Mouse (Mus musculus) 3134 (cell line): Measurements from ENCODE around the gene Hephl1.

ENCODE experiments used
- DNase-seq: peaks from one replicate; pipeline ENCODE4 v3.0.0-alpha.2; 2011; ENCODE audit warnings: low spot score; ENCODE audit not compliant: insufficient read length; ENCODE audit errors: extremely low read depth

Hephl1 gene

GRCm38 (mm10) chr9:15064176-15064575 lies 47.7 kb downstream of the Hephl1 start:
- DNase-seq = no peak

- DNase-seq = no peak
Observed at GRCm38 (mm10) chr9:15060847-15061246, 51.1 kb downstream of the Hephl1 start.

GRCm38 (mm10) chr9:15060026-15060425 lies 51.9 kb downstream of the Hephl1 start:
- DNase-seq = no peak

GRCm38 (mm10) chr9:15045740-15046139 lies 66.2 kb downstream of the Hephl1 start:
- no peak for DNase-seq

GRCm38 (mm10) chr9:15045084-15045669 lies 66.7 kb downstream of the Hephl1 start, which contains the start of gene Panx1:
Gene Panx1, minus strand, starts transcription at chr9:15045478.
- no peak for DNase-seq

GRCm38 (mm10) chr9:15044391-15045083 lies 67.4 kb downstream of the Hephl1 start:
- DNase-seq = no peak

- no peak for DNase-seq
Observed at GRCm38 (mm10) chr9:15041556-15041955, 70.4 kb downstream of the Hephl1 start.

- no peak for DNase-seq
Observed at GRCm38 (mm10) chr9:15039848-15040247, 72.1 kb downstream of the Hephl1 start.

GRCm38 (mm10) chr9:15037704-15038103 lies 74.2 kb downstream of the Hephl1 start:
- no peak for DNase-seq

- no peak for DNase-seq
Observed at GRCm38 (mm10) chr9:15037237-15037636, 74.7 kb downstream of the Hephl1 start.

GRCm38 (mm10) chr9:15036807-15037206 lies 75.1 kb downstream of the Hephl1 start:
- no peak for DNase-seq

- DNase-seq = no peak
Observed at GRCm38 (mm10) chr9:15036405-15036804, 75.5 kb downstream of the Hephl1 start.

- DNase-seq = no peak
Observed at GRCm38 (mm10) chr9:15035979-15036378, 75.9 kb downstream of the Hephl1 start.

- DNase-seq = no peak
Observed at GRCm38 (mm10) chr9:15034546-15035273, 77.2 kb downstream of the Hephl1 start.

- no peak for DNase-seq
Observed at GRCm38 (mm10) chr9:15033568-15034160, 78.2 kb downstream of the Hephl1 start.

GRCm38 (mm10) chr9:15032797-15033196 lies 79.1 kb downstream of the Hephl1 start:
- DNase-seq = no peak

GRCm38 (mm10) chr9:15030771-15031170 lies 81.1 kb downstream of the Hephl1 start:
- DNase-seq = no peak

GRCm38 (mm10) chr9:15029025-15029727 lies 82.7 kb downstream of the Hephl1 start:
- no peak for DNase-seq

GRCm38 (mm10) chr9:15027725-15028124 lies 84.2 kb downstream of the Hephl1 start:
- no peak for DNase-seq

- DNase-seq = no peak
Observed at GRCm38 (mm10) chr9:15023049-15023448, 88.9 kb downstream of the Hephl1 start.

- DNase-seq = no peak
Observed at GRCm38 (mm10) chr9:15021156-15021555, 90.8 kb downstream of the Hephl1 start.
